Mouse (Mus musculus) liver, embryonic 11.5 days (tissue): Measurements from ENCODE around the gene Rabggtb. TPM values are rescaled to one million over a fixed set of nuclear protein-coding genes. Genes with fewer than 3 reads are reported as not detected.

Experiments
- ATAC-seq: fragments of 200-750 bp; cut with Nextera tagmentation; replicated peaks from 2 replicates; pipeline ENCODE4 v1.8.0; 2017; ENCODE audit warnings: moderate number of reproducible peaks, mild to moderate bottlenecking, moderate TSS enrichment, moderate library complexity; ENCODE audit not compliant: low FRiP score
- DNase-seq: peaks from one replicate; pipeline ENCODE4 v3.0.0-alpha.2; 2017; ENCODE audit warnings: low spot score
- H3K27ac ChIP-seq: fragments of 300-500 bp; sonication (generic); 2 replicates; pipeline ENCODE4 v1.5.1; 2014; ENCODE audit warnings: mild to moderate bottlenecking, low read depth, low read length, control low read depth
- H3K27me3 ChIP-seq: fragments of 300-500 bp; sonication (generic); replicated peaks from 2 replicates; pipeline ENCODE4 v1.6.1; 2014; ENCODE audit warnings: low read length, mixed read lengths; ENCODE audit not compliant: control insufficient read depth, insufficient read depth
- H3K36me3 ChIP-seq: fragments of 300-500 bp; sonication (generic); 2 replicates; pipeline ENCODE4 v1.6.1; 2014; ENCODE audit warnings: mild to moderate bottlenecking, low read length, moderate library complexity, mixed read lengths; ENCODE audit not compliant: control insufficient read depth, insufficient read depth
- H3K4me1 ChIP-seq: fragments of 300-500 bp; sonication (generic); replicated peaks from 2 replicates; pipeline ENCODE4 v1.6.1; 2014; ENCODE audit warnings: low read length, mixed read lengths; ENCODE audit not compliant: control insufficient read depth, insufficient read depth
- H3K4me2 ChIP-seq: fragments of 300-500 bp; sonication (generic); 2 replicates; pipeline ENCODE4 v1.6.1; 2014; ENCODE audit warnings: mild to moderate bottlenecking, control low read depth, moderate library complexity
- H3K4me3 ChIP-seq: fragments of 300-500 bp; sonication (generic); 2 replicates; pipeline ENCODE4 v1.5.1; 2014; ENCODE audit warnings: low read depth, low read length, control low read depth
- H3K9ac ChIP-seq: fragments of 300-500 bp; sonication (generic); 2 replicates; pipeline ENCODE4 v1.6.1; 2014; ENCODE audit warnings: low read depth, low read length, control low read depth
- H3K9me3 ChIP-seq: fragments of 300-500 bp; sonication (generic); 2 replicates; pipeline ENCODE4 v1.6.1; 2016; ENCODE audit warnings: low read length, inconsistent platforms, mixed read lengths; ENCODE audit not compliant: control insufficient read depth
- WGBS: fragments of 180-500 bp; shearing (Covaris S2); extraction: QIAGEN DNeasy Blood & Tissue Kit; methylation state at CpG from one replicate; pipeline ENCODE4 v1.1.7; 2014; 5-methylcytosine and 5-hydroxymethylcytosine counted together
- polyA plus RNA-seq: library from polyadenylated mRNA; unstranded; fragments of >200 nt; fragmentation: Nextera tagmentation; extraction: Ambion mirVana; gene quantifications from 2 replicates; pipeline ENCODE4 v1.2.1, GENCODE M21; 2014

Gene Rabggtb
- polyA plus RNA-seq, 1 experiment from 2014 or later, result 95.9 TPM

DNA sequence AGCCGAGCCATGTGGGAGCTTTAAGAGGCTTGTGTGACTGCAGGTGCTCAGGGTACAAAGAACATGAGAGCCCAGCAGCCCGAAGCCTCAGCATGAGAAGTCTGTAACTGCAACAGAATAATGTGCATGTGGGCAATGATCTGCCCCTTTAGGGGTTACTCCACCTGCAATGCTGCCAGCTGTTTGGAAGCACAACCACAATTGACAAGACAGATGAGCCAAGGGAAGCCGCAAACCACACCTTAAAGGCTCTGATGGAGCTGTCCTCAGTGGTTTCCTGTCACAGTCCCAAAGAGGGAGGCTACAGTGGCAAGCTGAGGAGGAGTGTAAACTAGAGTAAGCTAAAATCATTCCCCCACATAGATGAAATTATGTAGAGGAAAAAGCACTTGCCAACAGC is 17.4 kb downstream of the Rabggtb start:
- WGBS, result 66% methylated on average over 3 of the region's 3 CpGs
- Histone ChIP-seq H3K4me2 (no peak overlapping the region), H3K27me3 (no peaks in the 10 kb centered on the region), H3K9me3 (no peaks in the 10 kb centered on the region), H3K9ac (no peak overlapping the region), H3K27ac (no peak overlapping the region), H3K4me3 (no peak overlapping the region), H3K36me3 (no peaks in the 10 kb centered on the region), H3K4me1 (no peaks in the 10 kb centered on the region)
- no peak for ATAC-seq
- DNase-seq, result no peak

GRCm38 (mm10) chr3:153889188-153889781 is 23.5 kb downstream of the Rabggtb start:
- Histone ChIP-seq H3K9me3 (no peaks in the 10 kb centered on the region), H3K27ac (no peak overlapping the region), H3K4me3 (no peak overlapping the region), H3K36me3 (no peaks in the 10 kb centered on the region), H3K4me2 (no peak overlapping the region), H3K27me3 (no peaks in the 10 kb centered on the region), H3K4me1 (peaks cover 5% of the 10 kb centered on the region; the same call in 1 of the 2 replicates), H3K9ac (no peak overlapping the region)
- WGBS, result 62% methylated on average over 7 of the region's 8 CpGs
- no peak for DNase-seq
- ATAC-seq, result no peak

DNA sequence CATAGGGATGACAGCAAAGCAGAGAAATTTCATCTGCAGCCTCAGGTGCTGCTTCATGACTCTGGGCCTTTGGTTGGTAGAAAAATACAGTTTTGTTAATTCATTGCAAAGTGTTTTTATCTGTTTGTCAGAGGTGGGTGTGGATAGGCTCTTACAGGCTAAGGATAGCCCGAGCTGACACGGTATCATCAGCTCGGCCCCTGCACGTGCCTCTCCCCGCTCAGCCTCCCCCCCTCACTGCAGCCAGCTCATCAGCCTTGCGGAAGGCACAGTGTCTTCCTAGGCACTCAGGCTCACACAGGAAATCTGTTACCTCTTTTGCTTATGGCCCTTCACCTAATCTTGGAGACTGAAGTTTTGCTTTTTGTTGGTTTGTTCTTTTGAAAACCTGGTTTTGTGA is 24.7 kb downstream of the Rabggtb start:
- Histone ChIP-seq H3K36me3 (no peaks in the 10 kb centered on the region), H3K9me3 (no peaks in the 10 kb centered on the region), H3K9ac (no peak overlapping the region), H3K4me2 (no peak overlapping the region), H3K27me3 (no peaks in the 10 kb centered on the region), H3K27ac (no peak overlapping the region), H3K4me1 (peaks cover 5% of the 10 kb centered on the region; the same call in 1 of the 2 replicates), H3K4me3 (no peak overlapping the region)
- DNase-seq (no peak), ATAC-seq (peak; percentile 92)
- 35% methylated on average over 6 of the region's 6 CpGs for WGBS

GRCm38 (mm10) chr3:153886296-153886695 is 26.5 kb downstream of the Rabggtb start:
- ATAC-seq (peak; percentile 68; the same call in 1 of the 2 replicates), DNase-seq (no peak)
- Histone ChIP-seq H3K4me2 (no peak overlapping the region), H3K9ac (no peak overlapping the region), H3K36me3 (no peaks in the 10 kb centered on the region), H3K27ac (no peak overlapping the region), H3K27me3 (no peaks in the 10 kb centered on the region), H3K4me1 (peaks cover 5% of the 10 kb centered on the region; the same call in 1 of the 2 replicates), H3K9me3 (no peaks in the 10 kb centered on the region), H3K4me3 (no peak overlapping the region)

DNA sequence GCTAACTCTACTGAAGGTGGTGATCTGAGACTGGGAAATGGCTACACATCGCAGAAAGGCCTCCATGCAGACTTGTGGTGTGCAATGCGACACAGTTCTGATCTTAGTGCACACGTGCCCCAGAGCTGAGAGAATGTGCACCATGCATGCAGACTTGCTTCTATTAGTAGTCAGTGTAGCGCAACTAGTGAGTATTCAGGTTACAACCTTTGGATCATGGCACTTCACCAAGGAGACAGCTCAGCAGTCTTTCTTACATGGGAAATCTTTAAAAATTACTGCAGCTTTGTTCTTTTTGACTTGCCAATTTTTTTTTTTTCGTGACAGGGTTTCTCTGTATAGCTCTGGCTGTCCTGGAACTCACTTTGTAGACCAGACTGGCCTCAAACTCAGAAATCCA is 41.4 kb downstream of the Rabggtb start:
- H3K4me1 ChIP-seq, result no peaks in the 10 kb centered on the region
- no peak overlapping the region for H3K4me2 ChIP-seq
- WGBS, result 83% methylated on average over 5 of the region's 5 CpGs
- DNase-seq (no peak), ATAC-seq (no peak)
- no peak overlapping the region for H3K4me3 ChIP-seq
- no peaks in the 10 kb centered on the region for H3K27me3 ChIP-seq
- no peak overlapping the region for H3K27ac ChIP-seq
- no peak overlapping the region for H3K9ac ChIP-seq
- no peaks in the 10 kb centered on the region for H3K9me3 ChIP-seq
- H3K36me3 ChIP-seq, result no peaks in the 10 kb centered on the region

GRCm38 (mm10) chr3:153867149-153868136 is 45.4 kb downstream of the Rabggtb start:
- Histone ChIP-seq H3K9me3 (no peaks in the 10 kb centered on the region), H3K27me3 (no peaks in the 10 kb centered on the region), H3K36me3 (no peaks in the 10 kb centered on the region), H3K9ac (no peak overlapping the region), H3K4me2 (no peak overlapping the region), H3K27ac (no peak overlapping the region), H3K4me1 (no peaks in the 10 kb centered on the region), H3K4me3 (no peak overlapping the region)
- DNase-seq (no peak), ATAC-seq (no peak)
- 74% methylated on average over 14 of the region's 14 CpGs for WGBS

DNA sequence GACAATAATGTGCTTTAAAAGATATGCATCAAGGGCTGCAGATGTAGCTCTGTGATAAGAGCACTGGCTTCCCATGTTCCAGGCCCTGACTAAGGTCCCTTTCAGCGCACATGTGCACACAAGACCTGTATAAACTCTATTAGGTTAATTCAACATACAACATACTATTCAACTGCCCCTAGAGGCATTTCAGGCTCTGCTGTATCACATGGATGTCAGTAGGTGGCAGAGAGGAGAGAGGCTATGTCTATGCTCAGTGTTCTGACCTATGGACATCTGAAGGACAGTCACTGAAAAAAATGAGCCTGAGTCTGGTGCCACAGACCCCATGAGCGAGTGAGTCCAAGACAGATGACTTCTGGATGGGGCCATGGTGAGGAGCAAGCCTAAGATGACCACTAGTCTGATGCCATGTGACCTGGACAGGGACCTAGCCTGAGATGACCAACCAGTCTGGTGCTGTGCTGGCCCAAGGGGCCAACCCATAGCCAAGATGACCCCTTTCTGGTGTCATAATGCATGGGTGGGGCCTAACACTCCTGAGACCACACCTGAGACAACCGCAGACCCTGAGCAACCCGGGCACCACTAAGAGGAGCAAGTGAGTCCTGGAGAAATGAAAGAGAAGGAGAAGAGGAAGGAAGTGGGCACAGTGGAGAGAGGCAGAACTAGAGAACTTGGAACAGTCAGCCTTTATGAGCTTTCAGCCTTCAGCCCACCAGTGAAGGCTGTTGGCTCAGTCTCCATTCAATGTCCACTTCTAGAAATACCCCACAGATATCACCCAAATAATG is 48.0 kb downstream of the Rabggtb start:
- no peak overlapping the region for H3K4me2 ChIP-seq
- ATAC-seq, result peak; percentile 41
- 62% methylated on average over 4 of the region's 4 CpGs for WGBS

DNA sequence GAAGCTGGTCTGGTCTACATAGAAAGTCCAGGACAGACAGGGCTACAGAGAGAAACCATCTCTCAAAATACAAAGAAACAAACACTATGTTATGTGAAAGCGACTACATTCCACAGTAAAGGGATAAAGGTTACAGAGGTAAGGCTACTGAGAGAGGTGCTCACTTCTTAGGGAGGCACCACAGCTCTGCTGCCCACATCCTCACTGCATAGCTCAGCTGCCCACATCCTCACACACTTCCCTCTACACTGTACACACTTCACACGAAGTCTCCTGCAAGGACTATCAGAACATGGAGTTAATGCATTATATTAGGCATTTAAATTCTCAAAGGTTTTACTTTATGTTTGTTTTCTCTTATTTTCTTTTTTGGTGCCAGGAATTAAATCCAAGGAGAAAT is 49.0 kb downstream of the Rabggtb start:
- Histone ChIP-seq H3K4me1 (no peaks in the 10 kb centered on the region; the same call in none of the 2 replicates), H3K4me3 (no peak overlapping the region), H3K36me3 (no peaks in the 10 kb centered on the region), H3K9ac (no peak overlapping the region), H3K27ac (no peak overlapping the region), H3K4me2 (no peak overlapping the region), H3K27me3 (no peaks in the 10 kb centered on the region), H3K9me3 (no peaks in the 10 kb centered on the region)
- ATAC-seq (no peak), DNase-seq (no peak)
- 70% methylated on average over 2 of the region's 2 CpGs for WGBS

More for the DNA sequence above, 48.0 kb downstream of the Rabggtb start:
- no peak overlapping the region for H3K27ac ChIP-seq
- no peaks in the 10 kb centered on the region for H3K36me3 ChIP-seq
- H3K4me3 ChIP-seq, result no peak overlapping the region
- no peak for DNase-seq
- no peaks in the 10 kb centered on the region for H3K27me3 ChIP-seq
- H3K9me3 ChIP-seq, result no peaks in the 10 kb centered on the region
- H3K9ac ChIP-seq, result no peak overlapping the region
- no peaks in the 10 kb centered on the region; the same call in 1 of the 2 replicates for H3K4me1 ChIP-seq
